Mouse (Mus musculus): ENCODE measurements at regions not wholly inside any gene's neighbourhood (a gene's known extent, or its start where the extent isn't known, plus 50 kb on each side); places are given as distances from the start of the nearest gene placed in this dataset.

- no peaks in the 10 kb centered on the region for H3K4me1 ChIP-seq (ENCODE audit: control insufficient read depth, insufficient read depth, low read length)
- H3K36me3 ChIP-seq (ENCODE audit: control insufficient read depth, insufficient read depth, low read length), result no peaks in the 10 kb centered on the region
- H3K27ac ChIP-seq, result no peak overlapping the region
- 77% methylated on average over 8 of the region's 8 CpGs for WGBS
- no peak overlapping the region for H3K9ac ChIP-seq (ENCODE audit: low read depth, low read length)
- intact Hi-C loops (cut with DNase I), result no loop called here
- no peak for DNase-seq
- no peaks in the 10 kb centered on the region for H3K79me2 ChIP-seq (replicated peaks; ENCODE audit: control insufficient read depth, insufficient read depth, low read length)
- no peak for TF ChIP-seq CTCF (IDR thresholded peaks at IDR 0.05)
- TF ChIP-seq EP300 (IDR thresholded peaks at IDR 0.05; ENCODE audit: insufficient read depth, low read depth, low read length), result no peak
- no peak for TF ChIP-seq POLR2A (IDR thresholded peaks at IDR 0.05; ENCODE audit: insufficient read depth, low read depth, low read length)
- no peak overlapping the region for H3K4me3 ChIP-seq
- H3K27me3 ChIP-seq (ENCODE audit: control insufficient read depth, insufficient read depth, low read length), result no peaks in the 10 kb centered on the region
Observed at GRCm38 (mm10) chr13:106715234-106715633, 221.5 kb downstream of the Ipo11 start.

DNA sequence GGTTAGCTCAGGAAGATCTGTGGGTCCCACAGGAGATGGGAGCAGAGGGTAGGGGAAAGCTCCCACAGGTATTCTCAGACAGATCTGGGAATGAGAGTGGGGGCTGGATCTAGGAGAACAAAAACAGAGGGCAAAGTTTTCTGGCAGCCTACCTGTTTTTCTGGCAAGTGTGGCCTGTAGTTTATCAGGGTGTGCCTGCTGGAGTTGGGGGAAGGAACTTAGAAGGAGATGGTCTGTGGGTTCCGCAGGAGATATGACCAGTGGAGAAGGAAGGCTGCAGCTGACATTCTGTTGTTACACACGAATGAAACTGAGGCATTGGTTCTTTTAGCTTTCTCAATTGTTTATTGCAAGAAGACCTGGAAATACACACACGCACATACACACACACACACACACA lies 226.2 kb downstream of the Ipo11 start:
- Histone ChIP-seq H3K4me3 (no peak overlapping the region), H3K27ac (no peak overlapping the region), H3K4me1 (ENCODE audit: control insufficient read depth, insufficient read depth, low read length) (no peaks in the 10 kb centered on the region), H3K36me3 (ENCODE audit: control insufficient read depth, insufficient read depth, low read length) (no peaks in the 10 kb centered on the region), H3K27me3 (ENCODE audit: control insufficient read depth, insufficient read depth, low read length) (no peaks in the 10 kb centered on the region), H3K79me2 (replicated peaks; ENCODE audit: control insufficient read depth, insufficient read depth, low read length) (no peaks in the 10 kb centered on the region), H3K9ac (ENCODE audit: low read depth, low read length) (no peak overlapping the region)
- intact Hi-C loops (cut with DNase I), result no loop called here
- DNase-seq, result no peak
- 56% methylated on average over 3 of the region's 3 CpGs for WGBS
- no peak for TF ChIP-seq CTCF (IDR thresholded peaks at IDR 0.05)
- TF ChIP-seq EP300 (IDR thresholded peaks at IDR 0.05; ENCODE audit: insufficient read depth, low read depth, low read length), result no peak
- TF ChIP-seq POLR2A (IDR thresholded peaks at IDR 0.05; ENCODE audit: insufficient read depth, low read depth, low read length), result no peak

- H3K79me2 ChIP-seq (replicated peaks; ENCODE audit: control insufficient read depth, insufficient read depth, low read length), result no peaks in the 10 kb centered on the region
- TF ChIP-seq CTCF (IDR thresholded peaks at IDR 0.05) (no peak), EP300 (IDR thresholded peaks at IDR 0.05; ENCODE audit: insufficient read depth, low read depth, low read length) (no peak), POLR2A (IDR thresholded peaks at IDR 0.05; ENCODE audit: insufficient read depth, low read depth, low read length) (no peak)
- no peak overlapping the region for H3K9ac ChIP-seq (ENCODE audit: low read depth, low read length)
- DNase-seq, result no peak
- H3K27me3 ChIP-seq (ENCODE audit: control insufficient read depth, insufficient read depth, low read length), result no peaks in the 10 kb centered on the region
- no peak overlapping the region for H3K4me3 ChIP-seq
- intact Hi-C loops (cut with DNase I), result no loop called here
- H3K36me3 ChIP-seq (ENCODE audit: control insufficient read depth, insufficient read depth, low read length), result no peaks in the 10 kb centered on the region
- H3K4me1 ChIP-seq (ENCODE audit: control insufficient read depth, insufficient read depth, low read length), result no peaks in the 10 kb centered on the region
- no peak overlapping the region for H3K27ac ChIP-seq
- WGBS, result 91% methylated on average over 1 of the region's 1 CpGs
Observed at GRCm38 (mm10) chr13:106700376-106700775, 236.4 kb downstream of the Ipo11 start.

DNA sequence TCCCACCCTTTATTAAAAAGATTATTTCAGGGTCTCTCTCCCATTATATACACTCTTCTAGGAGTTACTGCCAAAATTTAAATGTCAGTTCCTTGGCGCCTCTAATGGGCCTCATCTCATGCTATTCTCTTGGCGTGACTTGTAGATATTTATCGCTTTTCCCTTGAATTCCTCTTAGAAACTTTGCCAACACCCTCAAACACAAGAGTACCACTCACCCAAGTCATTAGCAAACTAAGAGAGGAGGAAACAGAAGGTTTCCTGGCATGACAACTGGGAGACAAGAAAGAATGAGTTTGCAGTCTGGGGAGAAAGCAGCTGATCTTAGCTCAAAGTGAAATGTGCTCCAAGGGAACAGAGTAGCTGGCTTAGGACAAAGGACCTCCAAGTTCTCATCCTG lies 236.8 kb downstream of the Ipo11 start:
- H3K27me3 ChIP-seq (ENCODE audit: control insufficient read depth, insufficient read depth, low read length), result no peaks in the 10 kb centered on the region
- intact Hi-C loops (cut with DNase I), result no loop called here
- H3K4me3 ChIP-seq, result no peak overlapping the region
- no peaks in the 10 kb centered on the region for H3K36me3 ChIP-seq (ENCODE audit: control insufficient read depth, insufficient read depth, low read length)
- WGBS, result 53% methylated on average over 3 of the region's 3 CpGs
- no peaks in the 10 kb centered on the region for H3K79me2 ChIP-seq (replicated peaks; ENCODE audit: control insufficient read depth, insufficient read depth, low read length)
- H3K4me1 ChIP-seq (ENCODE audit: control insufficient read depth, insufficient read depth, low read length), result no peaks in the 10 kb centered on the region
- DNase-seq, result no peak
- TF ChIP-seq POLR2A (IDR thresholded peaks at IDR 0.05; ENCODE audit: insufficient read depth, low read depth, low read length) (no peak), CTCF (IDR thresholded peaks at IDR 0.05) (no peak), EP300 (IDR thresholded peaks at IDR 0.05; ENCODE audit: insufficient read depth, low read depth, low read length) (no peak)
- no peak overlapping the region for H3K27ac ChIP-seq
- no peak overlapping the region for H3K9ac ChIP-seq (ENCODE audit: low read depth, low read length)

- H3K36me3 ChIP-seq (ENCODE audit: control insufficient read depth, insufficient read depth, low read length), result no peaks in the 10 kb centered on the region
- H3K9ac ChIP-seq (ENCODE audit: low read depth, low read length), result peak overlapping the region; percentile 12; the same call in 1 of the 2 replicates
- intact Hi-C loops (cut with DNase I), result no loop called here
- H3K79me2 ChIP-seq (replicated peaks; ENCODE audit: control insufficient read depth, insufficient read depth, low read length), result no peaks in the 10 kb centered on the region
- H3K27me3 ChIP-seq (ENCODE audit: control insufficient read depth, insufficient read depth, low read length), result no peaks in the 10 kb centered on the region
- no peak for TF ChIP-seq POLR2A (IDR thresholded peaks at IDR 0.05; ENCODE audit: insufficient read depth, low read depth, low read length)
- TF ChIP-seq CTCF (IDR thresholded peaks at IDR 0.05), result no peak
- no peak for TF ChIP-seq EP300 (IDR thresholded peaks at IDR 0.05; ENCODE audit: insufficient read depth, low read depth, low read length)
- DNase-seq, result no peak
- peak overlapping the region; percentile 18; the same call in 1 of the 2 replicates for H3K4me3 ChIP-seq
- no peaks in the 10 kb centered on the region for H3K4me1 ChIP-seq (ENCODE audit: control insufficient read depth, insufficient read depth, low read length)
- 50% methylated on average over 10 of the region's 10 CpGs for WGBS
- H3K27ac ChIP-seq, result no peak overlapping the region
Observed at GRCm38 (mm10) chr13:106691787-106692571, 244.8 kb downstream of the Ipo11 start.

- H3K4me3 ChIP-seq, result no peak overlapping the region
- H3K79me2 ChIP-seq (replicated peaks; ENCODE audit: control insufficient read depth, insufficient read depth, low read length), result no peaks in the 10 kb centered on the region
- H3K9ac ChIP-seq (ENCODE audit: low read depth, low read length), result no peak overlapping the region
- no peaks in the 10 kb centered on the region for H3K36me3 ChIP-seq (ENCODE audit: control insufficient read depth, insufficient read depth, low read length)
- WGBS, result 55% methylated on average over 3 of the region's 3 CpGs
- no peaks in the 10 kb centered on the region for H3K4me1 ChIP-seq (ENCODE audit: control insufficient read depth, insufficient read depth, low read length)
- intact Hi-C loops (cut with DNase I), result no loop called here
- DNase-seq, result no peak
- TF ChIP-seq POLR2A (IDR thresholded peaks at IDR 0.05; ENCODE audit: insufficient read depth, low read depth, low read length) (no peak), CTCF (IDR thresholded peaks at IDR 0.05) (no peak), EP300 (IDR thresholded peaks at IDR 0.05; ENCODE audit: insufficient read depth, low read depth, low read length) (no peak)
- H3K27me3 ChIP-seq (ENCODE audit: control insufficient read depth, insufficient read depth, low read length), result no peaks in the 10 kb centered on the region
- H3K27ac ChIP-seq, result no peak overlapping the region
Observed at GRCm38 (mm10) chr13:106690125-106690524, 246.6 kb downstream of the Ipo11 start.

All from heart, adult 2 months (tissue).